Mouse (Mus musculus): Measurements from ENCODE around the gene Ccdc30.

The Ccdc30 gene

DNA sequence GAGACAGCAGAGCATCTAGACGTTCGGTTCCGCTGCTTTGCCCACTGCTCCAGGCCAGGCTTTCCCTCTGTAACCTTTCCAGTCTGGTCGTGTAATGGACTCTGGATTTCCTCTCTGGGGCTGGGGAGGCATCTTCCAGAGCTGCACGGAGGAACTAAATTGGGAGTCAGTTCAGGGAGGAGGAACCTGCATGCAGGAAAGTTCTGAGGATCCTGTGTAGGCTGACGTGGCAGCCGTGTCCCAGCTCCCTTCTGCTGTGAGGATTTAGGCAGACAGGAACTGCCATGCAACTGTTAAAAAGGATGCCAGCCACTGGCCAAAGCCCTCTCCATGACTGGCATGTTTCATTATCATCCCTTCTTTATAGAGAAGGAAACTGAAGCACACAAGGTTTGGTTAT lies 35.1 kb upstream of the Ccdc30 start:
- Histone ChIP-seq H3K4me3 (replicated peaks; ENCODE audit: low read length) (no peak overlapping the region), H3K27me3 (ENCODE audit: insufficient read depth, low read length) (peaks cover 13% of the 10 kb centered on the region), H3K4me1 (replicated peaks; ENCODE audit: low read depth, low read length) (peaks cover 18% of the 10 kb centered on the region), H3K36me3 (ENCODE audit: insufficient read depth, low read length) (no peaks in the 10 kb centered on the region), H3K9me3 (ENCODE audit: low read length) (no peaks in the 10 kb centered on the region)
- TF ChIP-seq CTCF (conservative IDR thresholded peaks at IDR 0.05; ENCODE audit: low read length): no peak
- no peak for TF ChIP-seq POU5F1 (IDR thresholded peaks at IDR 0.05; ENCODE audit: borderline replicate concordance, low read length)
- no peak for TF ChIP-seq NANOG (IDR thresholded peaks at IDR 0.05; ENCODE audit: borderline replicate concordance, low read length)

DNA sequence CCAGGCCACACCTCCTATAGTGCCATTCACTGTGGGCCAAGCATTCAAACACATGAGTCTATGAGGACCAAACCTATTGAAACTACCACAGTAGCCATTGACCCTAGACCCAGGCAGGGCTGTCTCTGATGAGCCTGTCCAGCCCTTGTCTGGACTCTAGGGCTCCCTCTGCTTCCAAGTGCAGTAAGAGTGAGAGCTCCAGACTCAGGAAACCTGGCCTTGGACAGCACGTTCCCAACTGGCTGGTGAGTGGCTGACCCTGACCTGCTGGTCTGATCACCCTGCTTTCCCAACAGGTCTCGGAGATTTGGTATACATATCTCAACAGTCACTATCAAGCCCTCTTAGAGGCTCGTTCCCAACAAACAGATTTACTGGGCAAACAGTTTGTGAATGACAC lies 32.5 kb upstream of the Ccdc30 start:
- Histone ChIP-seq H3K27me3 (ENCODE audit: insufficient read depth, low read length) (peaks cover 13% of the 10 kb centered on the region), H3K36me3 (ENCODE audit: insufficient read depth, low read length) (no peaks in the 10 kb centered on the region), H3K4me3 (replicated peaks; ENCODE audit: low read length) (no peak overlapping the region), H3K9me3 (ENCODE audit: low read length) (no peaks in the 10 kb centered on the region), H3K4me1 (replicated peaks; ENCODE audit: low read depth, low read length) (peaks cover 22% of the 10 kb centered on the region)
- TF ChIP-seq NANOG (IDR thresholded peaks at IDR 0.05; ENCODE audit: borderline replicate concordance, low read length): no peak

DNA sequence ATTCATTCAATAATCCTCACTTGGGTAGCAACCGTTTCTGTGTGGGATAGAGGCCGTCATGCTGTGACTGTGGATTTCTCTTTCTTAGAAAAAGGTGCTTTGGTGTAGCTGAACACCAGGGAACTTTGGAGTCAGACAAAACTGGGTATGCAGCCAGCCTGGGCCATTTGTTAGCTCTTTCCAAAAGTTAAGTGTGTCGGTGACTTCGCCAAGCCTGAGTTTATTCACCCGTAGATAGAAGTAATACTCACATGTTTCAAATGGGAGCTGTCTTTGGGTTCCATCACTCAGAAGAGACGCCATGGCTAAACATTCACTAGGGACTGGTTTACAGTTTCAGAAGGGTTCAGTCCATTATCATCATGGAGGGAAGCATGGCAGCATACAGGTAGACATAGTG lies 31.9 kb upstream of the Ccdc30 start:
- no peaks in the 10 kb centered on the region for H3K36me3 ChIP-seq (ENCODE audit: insufficient read depth, low read length)
- H3K27me3 ChIP-seq (ENCODE audit: insufficient read depth, low read length): peaks cover 13% of the 10 kb centered on the region
- no peaks in the 10 kb centered on the region for H3K9me3 ChIP-seq (ENCODE audit: low read length)
- H3K4me3 ChIP-seq (replicated peaks; ENCODE audit: low read length): no peak overlapping the region
- TF ChIP-seq CTCF (conservative IDR thresholded peaks at IDR 0.05; ENCODE audit: low read length) (no peak), NANOG (IDR thresholded peaks at IDR 0.05; ENCODE audit: borderline replicate concordance, low read length) (no peak), POU5F1 (IDR thresholded peaks at IDR 0.05; ENCODE audit: borderline replicate concordance, low read length) (no peak)
- H3K4me1 ChIP-seq (replicated peaks; ENCODE audit: low read depth, low read length): peaks cover 28% of the 10 kb centered on the region

DNA sequence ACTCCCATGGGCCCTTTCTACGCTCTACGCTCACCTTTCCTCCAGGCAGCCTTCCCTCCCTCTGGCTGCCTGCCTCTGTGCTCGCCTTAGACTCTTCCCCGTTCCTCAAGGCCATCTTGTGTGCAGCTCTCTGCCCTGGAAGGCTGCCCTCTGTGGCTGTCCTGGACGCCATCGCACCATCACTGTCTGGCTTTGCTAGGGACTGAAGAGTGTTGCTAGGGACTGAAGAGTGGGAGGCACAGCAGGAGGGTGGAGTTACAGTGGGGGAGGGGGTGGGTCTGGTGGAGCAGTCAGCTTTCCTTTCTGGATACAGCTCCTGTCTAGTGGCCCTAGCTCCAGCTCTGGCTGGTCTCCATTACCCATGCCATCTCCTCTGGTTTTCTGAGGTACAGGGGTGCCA lies 27.2 kb upstream of the Ccdc30 start:
- Histone ChIP-seq H3K4me1 (replicated peaks; ENCODE audit: low read depth, low read length) (peaks cover 51% of the 10 kb centered on the region), H3K27me3 (ENCODE audit: insufficient read depth, low read length) (no peaks in the 10 kb centered on the region), H3K36me3 (ENCODE audit: insufficient read depth, low read length) (no peaks in the 10 kb centered on the region), H3K4me3 (replicated peaks; ENCODE audit: low read length) (peak overlapping the region; percentile 60), H3K9me3 (ENCODE audit: low read length) (no peaks in the 10 kb centered on the region)
- TF ChIP-seq CTCF (conservative IDR thresholded peaks at IDR 0.05; ENCODE audit: low read length) (no peak), POU5F1 (IDR thresholded peaks at IDR 0.05; ENCODE audit: borderline replicate concordance, low read length) (no peak), NANOG (IDR thresholded peaks at IDR 0.05; ENCODE audit: borderline replicate concordance, low read length) (no peak)

DNA sequence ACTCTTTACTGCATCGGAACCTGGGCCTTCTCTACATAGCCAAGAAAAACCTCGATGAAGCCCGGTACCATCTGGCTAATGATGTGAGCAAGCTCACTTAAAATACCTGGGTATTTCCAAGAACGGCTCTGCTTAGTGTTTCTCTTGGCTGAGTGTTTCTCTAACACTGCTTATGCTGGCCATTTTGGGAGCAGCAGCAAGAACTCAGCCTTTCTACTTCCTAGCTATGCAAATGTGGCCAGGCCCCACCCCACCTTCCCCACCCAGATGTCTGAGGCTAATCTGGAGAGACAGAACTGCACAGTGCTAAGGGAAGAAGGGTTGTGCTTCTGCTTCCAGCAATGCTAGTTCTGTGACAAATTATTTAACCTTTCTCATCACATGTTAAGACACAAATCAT lies 26.5 kb upstream of the Ccdc30 start:
- Histone ChIP-seq H3K9me3 (ENCODE audit: low read length) (no peaks in the 10 kb centered on the region), H3K27me3 (ENCODE audit: insufficient read depth, low read length) (no peaks in the 10 kb centered on the region), H3K36me3 (ENCODE audit: insufficient read depth, low read length) (no peaks in the 10 kb centered on the region), H3K4me3 (replicated peaks; ENCODE audit: low read length) (peak overlapping the region; percentile 60; the same call in 1 of the 2 replicates), H3K4me1 (replicated peaks; ENCODE audit: low read depth, low read length) (peaks cover 51% of the 10 kb centered on the region)
- TF ChIP-seq NANOG (IDR thresholded peaks at IDR 0.05; ENCODE audit: borderline replicate concordance, low read length) (no peak), POU5F1 (IDR thresholded peaks at IDR 0.05; ENCODE audit: borderline replicate concordance, low read length) (no peak), CTCF (conservative IDR thresholded peaks at IDR 0.05; ENCODE audit: low read length) (no peak)

DNA sequence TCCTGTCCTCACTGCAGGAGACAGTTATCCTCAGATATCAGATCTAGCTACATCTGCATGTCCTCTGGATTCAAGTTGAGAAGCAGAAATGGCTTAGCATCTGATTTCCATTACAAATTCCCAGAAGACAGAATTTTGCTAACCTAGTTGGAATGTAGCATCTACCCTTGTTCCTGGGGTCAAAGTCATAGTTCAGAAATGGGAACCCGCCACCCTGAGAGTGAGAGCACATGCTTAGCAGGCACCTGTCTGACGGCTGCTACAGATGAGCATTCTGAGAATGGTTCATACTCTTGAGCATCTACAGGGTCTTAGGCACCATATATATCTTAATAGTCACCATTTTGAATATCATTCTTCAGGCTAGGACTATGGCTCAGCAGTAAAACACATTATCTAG lies 22.6 kb upstream of the Ccdc30 start:
- TF ChIP-seq CTCF (conservative IDR thresholded peaks at IDR 0.05; ENCODE audit: low read length) (no peak), POU5F1 (IDR thresholded peaks at IDR 0.05; ENCODE audit: borderline replicate concordance, low read length) (no peak), NANOG (IDR thresholded peaks at IDR 0.05; ENCODE audit: borderline replicate concordance, low read length) (no peak)
- H3K9me3 ChIP-seq (ENCODE audit: low read length): peaks cover 7% of the 10 kb centered on the region
- H3K4me1 ChIP-seq (replicated peaks; ENCODE audit: low read depth, low read length): peaks cover 30% of the 10 kb centered on the region
- H3K27me3 ChIP-seq (ENCODE audit: insufficient read depth, low read length): 0 out of 2 replicates have a peak, but pooled peaks cover 4% of the 10 kb centered on the region
- H3K36me3 ChIP-seq (ENCODE audit: insufficient read depth, low read length): no peaks in the 10 kb centered on the region
- H3K4me3 ChIP-seq (replicated peaks; ENCODE audit: low read length): no peak overlapping the region

DNA sequence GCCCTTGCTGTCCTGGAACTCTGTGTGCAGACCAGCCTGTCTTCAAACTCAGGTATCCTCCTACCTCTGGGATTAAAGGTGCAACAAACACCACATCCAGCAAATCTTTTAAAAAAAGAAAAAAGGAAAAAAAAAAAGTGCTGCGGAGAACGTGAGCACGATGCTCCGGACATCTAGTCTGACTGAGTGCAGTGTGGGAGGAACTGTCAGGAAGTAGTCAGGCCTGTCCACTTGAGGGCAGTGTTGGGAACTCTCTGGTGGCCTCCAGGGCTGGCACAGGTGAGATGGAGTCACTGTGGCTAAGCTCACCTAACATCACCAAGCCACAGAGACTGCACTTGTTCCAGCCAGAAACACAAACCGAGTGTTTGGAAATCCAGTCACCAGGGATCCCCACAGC lies 15.4 kb upstream of the Ccdc30 start:
- TF ChIP-seq CTCF (conservative IDR thresholded peaks at IDR 0.05; ENCODE audit: low read length) (peak; percentile 34), POU5F1 (IDR thresholded peaks at IDR 0.05; ENCODE audit: borderline replicate concordance, low read length) (no peak)
- Histone ChIP-seq H3K4me1 (replicated peaks; ENCODE audit: low read depth, low read length) (no peaks in the 10 kb centered on the region), H3K4me3 (replicated peaks; ENCODE audit: low read length) (no peak overlapping the region), H3K36me3 (ENCODE audit: insufficient read depth, low read length) (no peaks in the 10 kb centered on the region), H3K27me3 (ENCODE audit: insufficient read depth, low read length) (0 out of 2 replicates have a peak, but pooled peaks cover 4% of the 10 kb centered on the region), H3K9me3 (ENCODE audit: low read length) (peaks cover 3% of the 10 kb centered on the region)

DNA sequence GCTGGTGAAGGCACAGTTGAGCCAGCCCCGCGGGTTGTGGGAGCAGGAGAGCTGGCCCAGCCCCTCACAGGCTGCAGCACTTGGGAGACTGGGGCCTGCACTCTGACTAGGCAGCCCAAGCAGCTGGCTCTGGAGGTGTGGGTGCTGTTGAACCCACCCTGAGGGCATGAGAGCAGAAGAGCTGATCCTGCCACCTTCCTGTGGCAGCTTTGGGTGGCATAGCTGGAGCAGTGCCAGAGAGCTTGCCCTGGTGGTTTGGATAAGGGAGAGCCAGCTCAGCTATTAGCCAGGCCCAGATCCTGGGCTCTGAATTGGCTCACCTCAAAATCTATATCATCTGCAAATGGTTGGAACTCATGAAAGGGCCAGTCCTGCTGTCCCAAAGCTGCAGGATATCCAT lies 12.4 kb upstream of the Ccdc30 start:
- H3K4me3 ChIP-seq (replicated peaks; ENCODE audit: low read length): no peak overlapping the region
- H3K9me3 ChIP-seq (ENCODE audit: low read length): no peaks in the 10 kb centered on the region
- TF ChIP-seq NANOG (IDR thresholded peaks at IDR 0.05; ENCODE audit: borderline replicate concordance, low read length) (no peak), POU5F1 (IDR thresholded peaks at IDR 0.05; ENCODE audit: borderline replicate concordance, low read length) (no peak), CTCF (conservative IDR thresholded peaks at IDR 0.05; ENCODE audit: low read length) (no peak)
- H3K27me3 ChIP-seq (ENCODE audit: insufficient read depth, low read length): no peaks in the 10 kb centered on the region
- H3K36me3 ChIP-seq (ENCODE audit: insufficient read depth, low read length): no peaks in the 10 kb centered on the region
- H3K4me1 ChIP-seq (replicated peaks; ENCODE audit: low read depth, low read length): peaks cover 13% of the 10 kb centered on the region; the same call in 1 of the 2 replicates

DNA sequence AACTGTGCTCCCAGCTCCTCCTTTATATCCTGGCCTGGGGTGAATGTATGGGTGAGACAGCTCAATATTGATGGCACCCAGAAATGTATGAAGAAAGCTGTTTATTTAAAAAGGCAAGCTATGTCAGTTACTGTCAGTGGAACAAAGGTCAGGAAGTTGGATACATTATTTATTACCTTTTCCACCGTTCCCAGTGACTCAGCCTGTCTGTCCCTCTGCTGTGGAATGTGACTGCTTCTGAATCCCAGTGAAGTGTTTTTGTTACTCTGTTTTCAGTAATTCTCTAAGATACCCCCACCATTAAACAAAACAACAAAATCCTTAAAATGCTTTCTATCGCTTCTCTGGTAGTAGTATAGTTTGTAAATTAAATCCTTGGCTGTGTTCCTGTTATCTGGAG lies 10.3 kb upstream of the Ccdc30 start:
- H3K4me1 ChIP-seq (replicated peaks; ENCODE audit: low read depth, low read length): peaks cover 23% of the 10 kb centered on the region
- H3K36me3 ChIP-seq (ENCODE audit: insufficient read depth, low read length): peaks cover 6% of the 10 kb centered on the region
- H3K9me3 ChIP-seq (ENCODE audit: low read length): no peaks in the 10 kb centered on the region
- no peaks in the 10 kb centered on the region for H3K27me3 ChIP-seq (ENCODE audit: insufficient read depth, low read length)
- no peak for TF ChIP-seq POU5F1 (IDR thresholded peaks at IDR 0.05; ENCODE audit: borderline replicate concordance, low read length)
- TF ChIP-seq CTCF (conservative IDR thresholded peaks at IDR 0.05; ENCODE audit: low read length): no peak
- no peak for TF ChIP-seq NANOG (IDR thresholded peaks at IDR 0.05; ENCODE audit: borderline replicate concordance, low read length)
- H3K4me3 ChIP-seq (replicated peaks; ENCODE audit: low read length): no peak overlapping the region

Measured in E14TG2a.4 (cell line).